ENCODE assay signal across 23 mouse cellular contexts in the genomic region with DNA sequence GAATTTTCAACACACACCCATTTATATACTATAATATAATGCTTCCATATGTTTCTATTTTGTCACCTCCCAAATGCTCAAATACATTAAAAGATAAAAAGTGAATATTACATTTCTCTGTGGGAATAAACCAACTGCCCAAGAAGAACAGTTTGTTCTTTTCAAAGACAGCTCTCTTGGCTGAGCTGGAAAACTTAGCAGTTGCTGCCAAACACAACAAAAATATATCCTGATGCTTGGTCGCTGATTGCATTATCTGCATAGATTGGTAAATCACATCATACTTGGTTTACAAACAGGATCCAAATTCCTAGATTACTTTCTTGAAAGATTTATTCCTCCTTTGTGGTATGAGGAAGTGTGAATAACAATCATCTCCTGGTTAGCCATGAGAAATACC.
DNase-seq lines count a peak whose midpoint lies in the region; ATAC-seq and TF ChIP-seq lines count a peak whose summit lies in the region.
"Had no signal": no experiment of that assay in that cellular context is flagged by ENCODE, and none has a peak within 500 bp of the region (broad histone marks: within the 10 kb centered on the region; RNA-seq: fewer than 3 reads in every experiment).

No protein-coding gene starts in this region.

- WGBS in kidney, adult 2 months = 77% methylated on average over 1 of the region's 1 CpGs
- WGBS in kidney, embryonic 15.5 days = 60% methylated on average over 1 of the region's 1 CpGs
- WGBS in lung, embryonic 14.5 days = 32% methylated on average over 1 of the region's 1 CpGs

- no peak overlapping the region for H3K4me3 ChIP-seq in kidney, adult 2 months (ENCODE audit: insufficient read depth, low read depth, low read length)
- H3K4me3 ChIP-seq in kidney, embryonic 15.5 days (replicated peaks) = no peak overlapping the region
- no peak overlapping the region for H3K4me3 ChIP-seq in lung, embryonic 14.5 days (ENCODE audit: low read depth, low read length)
- H3K4me3 ChIP-seq: embryonic facial prominence, embryonic 15.5 days; erythroblast, embryonic 14.5 days; forebrain, embryonic 10.5 days; heart, adult 2 months; heart, embryonic 15.5 days; hindbrain, embryonic 13.5 days had no signal

- no peak for TF ChIP-seq CTCF in kidney, adult 2 months (conservative IDR thresholded peaks at IDR 0.05; ENCODE audit: insufficient read depth, insufficient read length, low read depth, low read length)
- no peak for TF ChIP-seq CTCF in lung, embryonic 14.5 days (IDR thresholded peaks at IDR 0.05; ENCODE audit: low read depth)

- TF ChIP-seq POLR2A in kidney, adult 2 months (IDR thresholded peaks at IDR 0.05; ENCODE audit: low read depth, low read length) = no peak

- H3K27ac ChIP-seq in kidney, adult 2 months (ENCODE audit: insufficient read depth, low read depth, low read length) = no peak overlapping the region
- H3K27ac ChIP-seq in kidney, embryonic 15.5 days = no peak overlapping the region
- H3K27ac ChIP-seq in lung, embryonic 14.5 days (ENCODE audit: low read depth) = no peak overlapping the region
- H3K27ac ChIP-seq: embryonic facial prominence, embryonic 15.5 days; forebrain, embryonic 10.5 days; heart, adult 2 months; heart, embryonic 15.5 days; hindbrain, embryonic 13.5 days had no signal

- peak; percentile 10 for DNase-seq in kidney, adult 2 months
- DNase-seq in lung, embryonic 14.5 days = peak; percentile 85
- DNase-seq in lung, postnatal 14 days = no peak
- peak; percentile 19 for DNase-seq in adipocyte (ENCODE audit: low spot score)
- peak; percentile 26 for DNase-seq in lung, postnatal 25 days (ENCODE audit: low spot score)
- DNase-seq in gastrocnemius, postnatal 4 days (ENCODE audit: low spot score in 2 of 2) = no peak
- DNase-seq: adrenal gland, adult 2 months; adrenal gland, postnatal 25 days; cerebellum, adult 2 months; cerebellum, postnatal 10 days; gastrocnemius, postnatal 10 days; heart, adult 2 months; heart, postnatal 14 days had no signal

- H3K9ac ChIP-seq in kidney, embryonic 15.5 days = no peak overlapping the region
- H3K9ac ChIP-seq in lung, embryonic 14.5 days = no peak overlapping the region
- H3K9ac ChIP-seq: embryonic facial prominence, embryonic 15.5 days; heart, embryonic 15.5 days; hindbrain, embryonic 13.5 days had no signal

- no peak overlapping the region for H3K4me2 ChIP-seq in kidney, embryonic 15.5 days
- H3K4me2 ChIP-seq in lung, embryonic 14.5 days = no peak overlapping the region
- H3K4me2 ChIP-seq: embryonic facial prominence, embryonic 15.5 days; heart, embryonic 11.5 days; heart, embryonic 15.5 days; hindbrain, embryonic 13.5 days had no signal

- H3K4me1 ChIP-seq in kidney, adult 2 months (ENCODE audit: control insufficient read depth, insufficient read depth, low read length) = no peaks in the 10 kb centered on the region
- H3K4me1 ChIP-seq in kidney, embryonic 15.5 days = 0 out of 2 replicates have a peak, but pooled peaks cover 3% of the 10 kb centered on the region
- no peaks in the 10 kb centered on the region for H3K4me1 ChIP-seq in lung, embryonic 14.5 days (ENCODE audit: insufficient read depth)
- H3K4me1 ChIP-seq: embryonic facial prominence, embryonic 15.5 days; forebrain, embryonic 10.5 days; heart, embryonic 15.5 days; hindbrain, embryonic 13.5 days had no signal

- H3K9me3 ChIP-seq in kidney, embryonic 15.5 days (replicated peaks) = no peaks in the 10 kb centered on the region
- no peaks in the 10 kb centered on the region for H3K9me3 ChIP-seq in lung, embryonic 14.5 days (ENCODE audit: low read depth, low read length)
- H3K9me3 ChIP-seq: embryonic facial prominence, embryonic 15.5 days; forebrain, embryonic 10.5 days; heart, embryonic 15.5 days had no signal

- no peaks in the 10 kb centered on the region for H3K27me3 ChIP-seq in kidney, adult 2 months (replicated peaks; ENCODE audit: control insufficient read depth, insufficient read depth, low read length)
- no peaks in the 10 kb centered on the region for H3K27me3 ChIP-seq in kidney, embryonic 15.5 days
- no peaks in the 10 kb centered on the region for H3K27me3 ChIP-seq in lung, embryonic 14.5 days (ENCODE audit: insufficient read depth, low read length)
- H3K27me3 ChIP-seq: embryonic facial prominence, embryonic 15.5 days; heart, embryonic 15.5 days; hindbrain, embryonic 13.5 days had no signal

- H3K36me3 ChIP-seq in kidney, adult 2 months (ENCODE audit: control insufficient read depth, insufficient read depth, low read length) = no peaks in the 10 kb centered on the region
- H3K36me3 ChIP-seq in kidney, embryonic 15.5 days = no peaks in the 10 kb centered on the region
- no peaks in the 10 kb centered on the region for H3K36me3 ChIP-seq in lung, embryonic 14.5 days (ENCODE audit: insufficient read depth)
- H3K36me3 ChIP-seq: embryonic facial prominence, embryonic 15.5 days; forebrain, embryonic 10.5 days; heart, embryonic 15.5 days; hindbrain, embryonic 13.5 days had no signal

- ATAC-seq in kidney, embryonic 15.5 days (replicated peaks; ENCODE audit: low FRiP score) = no peak
- peak; percentile 85 for ATAC-seq in lung, embryonic 14.5 days (ENCODE audit: insufficient read depth)
- ATAC-seq: activated CD4-positive, CD25-positive, alpha-beta regulatory T cell, adult 4 months; forebrain, embryonic 14.5 days; Patski had no signal

Comparison
In these comparisons a context has a peak if more than half of its experiments do, and no peak if none do; other contexts are left out.
1. DNase-seq: peak in kidney, adult 2 months (single experiment), lung, embryonic 14.5 days (single experiment), adipocyte (single experiment) and lung, postnatal 25 days (single experiment); none in lung, postnatal 14 days (single experiment) and gastrocnemius, postnatal 4 days (0 of 2).